Mouse (Mus musculus): ENCODE measurements at regions not wholly inside any gene's neighbourhood (a gene's known extent, or its start where the extent isn't known, plus 50 kb on each side); places are given as distances from the start of the nearest gene placed in this dataset.

GRCm38 (mm10) chr11:7284836-7285490 lies 71.2 kb upstream of the Igfbp3 start:
- TF ChIP-seq CTCF (conservative IDR thresholded peaks at IDR 0.05; ENCODE audit: insufficient read depth, insufficient read length, low read depth, low read length) (no peak), POLR2A (IDR thresholded peaks at IDR 0.05; ENCODE audit: low read depth, low read length) (no peak)

Measured in kidney, adult 2 months (tissue).